Mouse (Mus musculus) urinary bladder, postnatal 25 days (tissue): ENCODE measurements around the gene Cysltr1.

ENCODE experiments used
- DNase-seq: peaks from one replicate; pipeline ENCODE4 v3.0.0; 2022; ENCODE audit warnings: low spot score

Cysltr1 gene

DNA sequence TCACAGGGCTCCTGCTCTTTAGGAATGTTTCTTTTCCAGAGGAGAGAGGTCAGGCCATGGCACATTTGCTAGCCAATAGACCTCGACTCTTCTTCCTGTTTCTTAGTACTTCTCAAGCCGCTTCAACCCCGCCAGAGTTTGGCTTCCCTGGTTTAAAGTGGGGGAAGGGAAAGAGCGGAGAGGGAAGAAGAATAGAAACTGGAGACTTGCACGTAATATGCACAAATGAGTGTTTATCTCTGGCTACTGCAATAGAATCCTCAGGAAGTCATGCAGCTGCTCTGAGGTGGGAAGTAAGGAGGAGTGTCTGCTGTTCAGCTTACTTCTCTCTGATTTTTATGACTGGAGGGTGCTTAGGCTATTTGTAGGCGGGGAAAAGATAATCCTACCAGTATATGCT is at the start of gene Cysltr1:
TSS of gene Cysltr1 (minus strand) at position 294 of the 400 bp plus-strand sequence.
- no peak for DNase-seq

DNA sequence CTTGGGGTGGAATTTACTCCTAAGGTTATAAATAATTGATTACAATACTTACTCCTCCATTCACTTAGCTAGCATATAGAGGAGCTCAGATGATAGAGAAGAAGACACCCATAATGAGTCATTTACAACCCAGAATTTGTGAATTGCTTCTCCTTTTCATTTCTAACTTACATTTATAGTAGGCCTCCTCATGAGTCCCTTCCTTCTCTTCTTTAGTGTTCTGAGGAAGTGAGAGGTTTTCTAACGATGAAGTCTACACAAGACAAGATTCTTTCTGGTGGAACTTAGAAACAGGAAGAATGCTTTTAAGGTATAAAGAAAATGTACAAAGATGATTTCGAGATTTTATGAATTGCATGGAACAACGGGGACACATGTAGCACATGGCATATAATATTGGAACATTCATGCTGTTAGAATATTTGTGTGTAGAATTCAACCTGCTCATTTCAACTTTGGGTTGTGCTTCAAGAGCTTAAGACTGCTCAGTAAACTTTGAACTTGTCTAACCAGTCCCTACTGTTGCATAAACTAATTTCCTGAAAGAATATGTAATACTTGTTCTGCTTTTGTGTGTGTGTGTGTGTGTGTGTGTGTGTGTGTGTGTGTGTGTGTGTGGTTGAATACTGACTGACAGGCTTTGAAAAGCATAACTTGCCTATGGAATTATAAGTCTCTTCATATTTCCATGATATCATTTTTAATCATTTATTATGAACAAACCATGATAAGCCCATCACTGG is 31.5 kb upstream of the Cysltr1 start:
- DNase-seq: no peak

DNA sequence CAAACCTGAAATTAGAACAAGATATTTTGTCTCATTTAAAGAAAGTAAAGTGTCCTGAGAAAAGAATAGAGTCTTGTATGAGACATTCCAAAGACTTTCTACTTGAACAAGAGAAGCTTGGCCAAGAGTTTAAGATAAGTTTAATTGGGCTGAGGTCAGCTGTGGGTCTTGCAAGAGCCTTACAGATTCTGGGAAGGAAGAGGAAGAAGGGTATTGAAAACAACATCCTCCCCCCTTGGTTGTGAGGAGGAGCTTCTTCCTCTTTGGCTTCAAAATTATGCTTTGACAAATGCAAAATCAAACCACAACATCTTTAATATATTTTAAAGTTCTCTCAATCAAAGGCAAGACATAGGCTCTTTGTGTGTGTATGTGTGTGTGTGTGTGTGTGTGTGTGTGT is 30.1 kb upstream of the Cysltr1 start:
- DNase-seq: no peak

DNA sequence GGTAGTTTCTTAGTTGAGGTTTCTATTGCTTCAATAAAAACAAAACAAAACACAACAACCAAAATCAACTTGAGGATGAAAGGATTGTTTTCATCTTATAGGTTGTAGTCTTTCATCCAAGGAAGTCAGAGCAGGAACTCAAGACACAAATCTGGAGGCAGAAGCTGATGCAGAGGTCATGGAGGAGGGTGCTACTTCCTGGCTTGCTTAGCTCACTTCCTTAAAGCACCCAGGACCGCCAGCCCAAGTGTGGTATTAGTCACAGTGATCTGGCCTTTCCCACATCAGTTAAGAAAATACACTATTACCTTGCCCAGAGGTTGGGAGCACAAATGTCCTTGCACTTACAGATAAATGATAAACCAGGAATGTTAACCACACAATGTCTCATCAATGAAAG is 25.0 kb upstream of the Cysltr1 start:
- DNase-seq: no peak

DNA sequence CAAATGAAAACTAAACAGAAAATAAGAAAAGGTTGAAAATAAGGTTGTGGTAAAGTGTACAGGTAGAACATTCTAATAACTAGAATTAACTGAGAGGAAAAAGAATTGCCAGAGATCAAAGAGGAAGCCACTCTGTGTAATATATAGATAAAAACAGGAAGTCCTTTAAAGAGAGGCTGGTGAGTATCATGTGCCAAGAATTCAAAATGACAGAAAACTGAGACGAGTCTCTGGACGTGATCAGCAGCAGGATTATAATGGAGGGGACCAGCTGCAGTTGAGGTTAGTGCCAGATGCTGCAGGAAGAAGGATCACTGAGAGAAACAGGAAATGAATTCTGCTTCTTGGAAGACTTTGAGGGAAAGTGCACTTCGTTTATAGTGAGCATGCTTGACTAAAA is 20.2 kb upstream of the Cysltr1 start:
- DNase-seq: no peak

DNA sequence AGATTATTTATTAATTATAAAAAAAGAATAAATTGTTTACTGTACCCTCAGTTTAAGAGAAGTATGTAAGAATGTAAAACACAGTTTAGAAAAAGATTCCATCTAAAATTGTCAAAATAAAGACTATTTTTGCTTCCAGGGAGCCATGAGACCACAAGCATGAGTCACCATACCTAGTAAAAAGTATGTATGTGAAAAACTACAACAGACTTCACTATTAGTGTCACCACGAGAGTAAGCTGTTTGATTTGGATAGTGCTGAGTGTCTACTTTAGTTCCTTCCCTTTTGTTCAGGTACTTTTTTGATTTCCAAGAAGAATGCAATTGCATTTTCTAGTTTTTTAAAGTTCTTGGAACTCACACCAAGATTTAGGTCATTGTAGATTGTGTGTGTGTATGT is 19.0 kb upstream of the Cysltr1 start:
- no peak for DNase-seq

DNA sequence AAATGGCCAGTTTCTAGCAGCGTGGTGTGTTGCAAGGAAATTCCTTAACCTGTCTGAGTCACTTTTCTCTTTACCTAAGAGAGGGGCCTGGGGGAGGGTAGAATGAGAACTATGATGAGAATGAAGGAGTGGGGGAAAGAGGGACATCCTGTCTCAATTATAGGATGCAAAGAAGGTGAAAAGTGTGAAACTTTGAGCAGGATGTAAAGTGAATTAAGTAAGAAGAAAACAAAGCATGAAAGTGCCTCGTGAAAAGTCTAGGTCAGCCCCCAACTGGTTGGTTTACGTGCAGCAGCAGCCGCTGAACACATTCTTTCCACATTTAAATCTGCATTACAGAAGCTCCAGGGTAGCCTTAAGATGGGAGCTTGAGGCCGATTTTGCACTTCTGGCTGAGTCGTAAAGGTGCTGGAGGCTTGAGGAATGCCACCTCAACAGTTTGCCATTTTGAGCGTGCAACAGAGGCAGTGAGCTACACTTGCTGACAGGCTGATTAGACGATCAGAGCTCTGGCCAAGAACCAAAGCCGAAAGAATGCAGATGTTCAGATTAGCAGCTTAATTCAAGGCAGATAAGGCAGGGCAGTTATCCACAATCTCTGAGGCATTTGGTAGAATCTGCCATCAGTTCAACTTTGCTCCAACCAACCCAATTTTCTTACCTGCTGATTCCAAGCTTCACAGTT is 763 bp downstream of the Cysltr1 start:
- DNase-seq: peak; percentile 7

DNA sequence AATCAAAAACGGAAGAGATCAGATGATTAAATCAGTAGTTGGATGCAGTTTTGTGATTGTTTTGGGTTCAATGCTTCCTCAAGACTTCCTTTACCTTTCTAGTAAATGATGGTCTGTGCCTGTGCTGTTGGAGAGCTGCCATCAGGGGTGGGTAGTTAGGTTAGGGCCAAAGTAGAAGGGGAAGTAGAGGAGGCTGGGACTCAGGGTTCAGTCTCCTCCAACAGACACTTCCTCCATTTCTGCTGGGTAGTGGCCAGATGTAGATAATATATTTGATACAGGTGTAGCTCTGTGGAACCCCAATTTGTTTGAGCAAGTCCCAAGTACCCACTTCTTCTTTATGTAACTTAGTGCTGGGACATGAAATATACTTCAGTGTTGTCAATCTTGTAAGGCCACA is 7.6 kb downstream of the Cysltr1 start:
- no peak for DNase-seq

DNA sequence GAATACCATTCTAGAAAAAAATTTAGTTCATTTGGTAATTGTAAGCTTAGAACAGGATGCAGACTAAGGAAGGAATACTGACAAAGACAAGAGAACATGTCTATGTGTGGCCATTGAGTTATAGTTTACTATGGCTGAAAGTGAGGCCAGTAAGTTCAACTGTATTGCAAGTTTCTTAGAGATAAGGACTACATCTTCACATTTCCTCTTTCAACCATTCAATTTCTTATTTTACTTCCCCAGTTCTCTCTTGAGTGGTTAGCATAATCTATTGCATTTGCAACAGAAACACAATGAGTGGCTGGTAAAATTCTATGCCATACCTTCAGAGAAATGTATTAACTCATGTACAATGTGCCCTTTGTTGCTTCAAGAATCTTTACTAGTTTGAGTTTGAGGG is 9.6 kb downstream of the Cysltr1 start:
- DNase-seq: no peak

DNA sequence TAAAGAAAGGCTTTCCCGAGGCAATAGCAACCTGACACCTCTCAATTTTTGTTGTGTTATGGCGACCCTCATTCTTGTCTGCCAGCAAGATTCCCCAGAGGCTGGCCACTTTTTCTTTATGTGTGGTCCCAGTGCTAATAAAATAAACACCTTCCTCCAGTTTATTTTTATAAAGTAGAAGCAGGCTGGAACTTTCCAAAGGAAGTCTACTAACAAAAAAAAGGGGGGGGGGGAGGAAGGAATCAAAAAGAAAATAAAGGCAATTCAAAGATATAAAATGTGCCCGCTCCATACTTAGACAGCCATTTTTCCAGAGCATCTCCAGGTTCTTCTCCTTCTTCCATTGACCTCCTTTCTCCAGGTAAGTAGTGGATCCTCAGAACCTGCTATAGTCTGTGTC is 20.6 kb downstream of the Cysltr1 start, which contains the start of gene Gm5127:
TSS of gene Gm5127 (plus strand) at position 301 of the 400 bp plus-strand sequence.
- no peak for DNase-seq

DNA sequence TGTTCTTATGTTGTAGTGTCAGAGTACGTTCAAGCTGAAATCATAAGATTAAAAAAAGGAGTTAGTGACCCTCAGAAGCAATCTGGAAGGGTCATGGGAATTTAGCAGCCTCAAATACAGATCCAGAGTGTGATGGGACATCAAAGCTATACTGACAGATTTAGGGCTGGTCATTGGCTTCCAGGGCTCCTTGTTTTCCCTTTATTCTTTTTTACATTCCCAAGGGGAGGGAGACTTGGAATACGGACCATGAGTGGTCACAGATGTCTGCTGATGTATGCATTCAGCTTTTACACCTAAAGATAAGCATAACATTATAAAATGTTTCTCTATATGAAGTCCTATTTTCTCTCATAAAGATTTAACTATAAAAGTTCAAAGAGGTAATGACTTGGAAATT is 21.3 kb downstream of the Cysltr1 start:
- no peak for DNase-seq

DNA sequence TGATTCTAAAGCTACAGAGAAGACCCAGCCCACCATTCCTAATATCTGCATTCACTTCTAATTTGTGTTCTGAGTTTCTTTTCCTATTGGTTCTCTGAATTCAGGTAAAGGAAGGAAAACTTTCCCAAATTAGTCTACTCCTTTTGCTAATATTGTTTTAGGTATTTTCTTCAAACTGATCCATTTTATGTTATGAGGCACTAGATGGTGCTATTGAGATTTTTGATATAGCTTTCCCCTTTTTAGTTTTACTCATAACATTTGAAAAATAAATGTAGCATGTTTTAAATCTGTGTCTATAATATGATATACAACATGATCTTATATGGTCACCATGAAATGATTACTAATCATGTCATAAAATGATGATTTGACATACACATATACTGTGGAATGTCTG is 23.1 kb downstream of the Cysltr1 start:
- no peak for DNase-seq

DNA sequence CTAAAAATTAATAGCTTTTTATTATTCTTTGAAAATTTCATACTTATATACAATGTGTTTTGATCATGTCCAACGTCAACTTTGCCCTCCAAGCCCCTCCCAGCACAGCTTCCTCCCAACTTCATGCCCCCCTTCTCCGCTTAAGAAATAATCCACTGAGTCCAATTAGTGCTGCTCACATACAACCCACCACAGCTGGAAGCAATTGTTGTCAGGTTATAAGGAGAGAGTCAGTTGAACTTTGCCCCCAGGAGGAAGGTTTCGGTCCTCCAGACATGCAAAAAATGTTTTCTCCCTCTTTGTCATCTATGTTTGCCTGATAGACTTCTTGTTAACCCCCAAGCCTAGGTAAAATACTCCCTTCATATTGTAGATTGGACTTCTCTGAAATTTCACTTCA is 24.5 kb downstream of the Cysltr1 start:
- no peak for DNase-seq

DNA sequence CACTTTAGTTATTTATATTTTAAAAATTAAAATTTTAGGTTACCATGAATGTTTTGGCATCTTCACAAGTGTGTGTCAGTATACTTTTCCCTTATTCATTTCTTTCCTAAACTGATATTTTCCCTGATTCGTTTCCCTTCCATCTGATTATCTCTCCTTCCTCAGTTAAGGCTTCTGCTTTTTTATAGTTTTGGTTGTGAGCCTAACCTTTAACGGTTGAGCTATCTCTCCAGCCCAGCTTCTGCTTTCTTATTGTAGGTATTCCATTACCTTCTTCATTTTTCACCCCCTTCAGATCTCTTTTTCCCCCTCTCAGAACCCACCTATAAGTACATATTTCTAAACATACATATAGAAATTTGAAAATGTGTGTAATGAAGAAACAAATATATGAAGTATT is 48.0 kb downstream of the Cysltr1 start:
- DNase-seq: no peak

DNA sequence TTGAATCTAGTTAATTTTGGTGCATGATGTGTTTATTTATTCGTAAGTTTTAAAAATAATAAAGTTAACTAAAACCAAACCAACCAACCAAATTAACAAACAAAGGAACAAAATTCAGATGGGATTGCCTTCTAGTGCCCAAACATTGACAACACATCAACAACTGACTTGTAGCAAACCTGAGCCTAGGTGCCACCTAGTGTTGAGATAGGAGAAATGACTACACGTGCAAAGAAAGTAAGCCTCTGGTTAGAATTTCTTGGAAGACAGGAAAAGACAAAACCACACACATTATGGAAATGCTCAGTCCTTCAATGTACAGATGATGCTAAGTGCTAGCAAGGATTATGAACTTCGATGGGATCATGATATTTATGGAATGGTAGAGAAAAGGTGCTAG is 67.1 kb downstream of the Cysltr1 start:
- no peak for DNase-seq
